Comparison of ENCODE assay signal across 14 mouse cellular contexts in genomic region chr6:134094066-134094465, GRCm38 (mm10).
"Had no signal": no experiment of that assay in that cellular context is flagged by ENCODE, and none has a peak within 500 bp of the region (broad histone marks: within the 10 kb centered on the region; RNA-seq: fewer than 3 reads in every experiment).

No protein-coding gene starts in this region.

- DNase-seq: cerebellum, adult 9-11 months; cerebellum, postnatal 10 days; cerebellum, postnatal 25 days; cerebellum, postnatal 36 days; embryo, embryonic 11 days; forebrain, postnatal 0 days; gastrocnemius, adult 2 months; gastrocnemius, postnatal 10 days; gastrocnemius, postnatal 14 days; gastrocnemius, postnatal 25 days; gastrocnemius, postnatal 36 days; heart, adult 11 months; heart, adult 18-20 months; heart, adult 2 months had no signal
